Mouse (Mus musculus) erythroblast, embryonic 14.5 days (primary cell): ENCODE results near the gene Rnf213.

Experiments
- GATA1 ChIP-seq: IDR thresholded peaks from 2 replicates; pipeline ENCODE4 v1.6.1; 2012; ENCODE audit warnings: low read length, inconsistent platforms, mixed read lengths
- TAL1 ChIP-seq: IDR thresholded peaks from 3 replicates; pipeline ENCODE4 v1.6.1; 2012; ENCODE audit warnings: low read length, inconsistent platforms, mixed read lengths

GRCm38 (mm10) chr11:119528930-119529329 lies 136.0 kb downstream of the Rnf213 start:
- no peak for TF ChIP-seq TAL1
- TF ChIP-seq GATA1: no peak
